Mouse (Mus musculus): ENCODE measurements around the gene Gsn. TPM values are rescaled to one million over a fixed set of nuclear protein-coding genes. Genes with fewer than 3 reads are reported as not detected.

The Gsn gene
- polyA plus RNA-seq, 1 experiment from 2014 or later, result 134 TPM

DNA sequence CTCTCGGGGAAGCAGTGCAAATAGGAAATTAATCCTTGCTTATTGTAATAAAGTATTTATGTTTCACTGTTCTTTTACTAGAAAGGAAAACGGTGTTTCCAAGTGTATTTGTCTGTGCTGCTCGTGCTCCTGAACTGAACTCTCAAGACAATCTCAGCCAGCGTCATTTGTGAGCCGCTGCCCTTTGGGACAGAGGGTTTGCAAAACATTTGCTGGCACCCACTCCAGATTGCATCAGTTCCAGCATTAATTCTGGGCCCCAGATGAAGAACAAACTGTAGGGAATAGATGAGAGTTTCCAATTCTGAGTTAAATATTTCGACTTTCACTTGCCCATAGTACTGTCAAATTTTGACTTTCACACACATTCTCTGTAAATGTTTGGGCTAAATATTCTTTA, 82.5 kb downstream of the Gsn start:
- WGBS (ENCODE audit: insufficient replicate concordance), result 68% methylated on average over 6 of the region's 6 CpGs
- peaks cover 29% of the 10 kb centered on the region for H3K4me1 ChIP-seq (replicated peaks)
- no peak for ATAC-seq (ENCODE audit: insufficient read depth)
- H3K4me3 ChIP-seq (replicated peaks), result no peak overlapping the region
- no peak overlapping the region for H3K9ac ChIP-seq
- no peaks in the 10 kb centered on the region for H3K9me3 ChIP-seq (replicated peaks)
- H3K27me3 ChIP-seq, result no peaks in the 10 kb centered on the region
- no peak overlapping the region for H3K4me2 ChIP-seq
- H3K27ac ChIP-seq (replicated peaks), result peak overlapping the region; percentile 64; the same call in 1 of the 2 replicates
- H3K36me3 ChIP-seq (replicated peaks), result peaks cover 6% of the 10 kb centered on the region; the same call in 1 of the 2 replicates

DNA sequence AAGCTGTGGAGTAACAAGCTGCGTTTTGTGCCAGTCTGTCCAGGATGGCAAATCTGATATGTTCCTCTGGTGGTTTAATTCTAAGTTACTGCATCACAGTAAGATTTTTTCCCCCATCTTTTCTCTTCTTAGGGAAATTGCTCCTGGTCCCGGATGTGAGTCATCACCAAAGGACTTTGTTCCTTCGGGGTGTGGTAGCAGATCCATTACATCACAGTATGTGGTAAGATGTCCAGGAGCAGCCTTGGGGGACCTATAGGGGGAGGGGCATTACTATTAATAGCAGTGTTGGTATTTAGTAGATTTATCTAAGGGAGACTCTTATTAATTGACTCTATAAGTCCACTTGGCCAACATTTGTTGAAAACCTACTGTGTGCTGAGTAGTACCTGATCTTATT, 86.4 kb downstream of the Gsn start:
- 42% methylated on average over 3 of the region's 3 CpGs for WGBS (ENCODE audit: insufficient replicate concordance)
- H3K4me3 ChIP-seq (replicated peaks), result no peak overlapping the region
- no peak overlapping the region for H3K27ac ChIP-seq (replicated peaks)
- no peaks in the 10 kb centered on the region for H3K27me3 ChIP-seq
- H3K4me2 ChIP-seq, result no peak overlapping the region
- H3K9ac ChIP-seq, result no peak overlapping the region
- no peaks in the 10 kb centered on the region for H3K36me3 ChIP-seq (replicated peaks)
- peaks cover 14% of the 10 kb centered on the region for H3K4me1 ChIP-seq (replicated peaks)
- ATAC-seq (ENCODE audit: insufficient read depth), result no peak
- H3K9me3 ChIP-seq (replicated peaks), result no peaks in the 10 kb centered on the region

GRCm38 (mm10) chr2:35345984-35346383, 89.8 kb downstream of the Gsn start:
- no peaks in the 10 kb centered on the region for H3K9me3 ChIP-seq (replicated peaks)
- H3K27me3 ChIP-seq, result peaks cover 8% of the 10 kb centered on the region; the same call in 1 of the 2 replicates
- ATAC-seq (ENCODE audit: insufficient read depth), result no peak
- peaks cover 18% of the 10 kb centered on the region for H3K4me1 ChIP-seq (replicated peaks)
- no peak overlapping the region for H3K9ac ChIP-seq
- no peak overlapping the region for H3K27ac ChIP-seq (replicated peaks)
- no peak overlapping the region for H3K4me2 ChIP-seq
- WGBS (ENCODE audit: insufficient replicate concordance), result 38% methylated on average over 2 of the region's 2 CpGs
- no peaks in the 10 kb centered on the region for H3K36me3 ChIP-seq (replicated peaks)
- H3K4me3 ChIP-seq (replicated peaks), result no peak overlapping the region

- H3K9me3 ChIP-seq (replicated peaks), result no peaks in the 10 kb centered on the region
- ATAC-seq (ENCODE audit: insufficient read depth), result 0 out of 2 replicates have a peak, but pooled peaks have one; percentile 54
- H3K27me3 ChIP-seq, result peaks cover 18% of the 10 kb centered on the region
- H3K27ac ChIP-seq (replicated peaks), result no peak overlapping the region
- H3K36me3 ChIP-seq (replicated peaks), result no peaks in the 10 kb centered on the region
- no peak overlapping the region for H3K4me3 ChIP-seq (replicated peaks)
- H3K4me2 ChIP-seq, result no peak overlapping the region
- H3K9ac ChIP-seq, result no peak overlapping the region
- H3K4me1 ChIP-seq (replicated peaks), result peaks cover 13% of the 10 kb centered on the region
- WGBS (ENCODE audit: insufficient replicate concordance), result 28% methylated on average over 5 of the region's 5 CpGs
Measured at GRCm38 (mm10) chr2:35349184-35349583, 93.0 kb downstream of the Gsn start.

Other genes starting within 250 kb of the Gsn start
- gene Hc, start 194.9 kb upstream of the Gsn start, polyA plus RNA-seq (2015; fragmentation: Nextera tagmentation; extraction: Ambion mirVana), result 43.9 and 55.8 TPM in 2 replicates
- 35.9 and 43.1 TPM in 2 replicates for gene AI182371, start 154.8 kb upstream of the Gsn start, polyA plus RNA-seq (2015; fragmentation: Nextera tagmentation; extraction: Ambion mirVana)
- gene Cntrl, start 146.9 kb upstream of the Gsn start, polyA plus RNA-seq (2015; fragmentation: Nextera tagmentation; extraction: Ambion mirVana), result 8.5 and 8.6 TPM in 2 replicates
- gene Rab14, start 55.3 kb upstream of the Gsn start, polyA plus RNA-seq (2015; fragmentation: Nextera tagmentation; extraction: Ambion mirVana), result 104 and 111 TPM in 2 replicates
- gene Stom, start 80.6 kb downstream of the Gsn start, polyA plus RNA-seq (2015; fragmentation: Nextera tagmentation; extraction: Ambion mirVana), result 169 and 191 TPM in 2 replicates
- gene 4930568D16Rik, start 111.3 kb downstream of the Gsn start, polyA plus RNA-seq (2015; fragmentation: Nextera tagmentation; extraction: Ambion mirVana), result not detected in 2 replicates
- gene 4930402F06Rik, start 140.8 kb downstream of the Gsn start, polyA plus RNA-seq (2015; fragmentation: Nextera tagmentation; extraction: Ambion mirVana), result not detected in 2 replicates
- 9.0 and 9.1 TPM in 2 replicates for gene Ggta1, start 206.9 kb downstream of the Gsn start, polyA plus RNA-seq (2015; fragmentation: Nextera tagmentation; extraction: Ambion mirVana)